Mouse (Mus musculus): ENCODE measurements around the gene St6gal1. TPM values are rescaled to one million over a fixed set of nuclear protein-coding genes. Genes with fewer than 3 reads are reported as not detected.

Gene St6gal1
- total RNA-seq, 2 experiments from 2014 or later = 13.9 to 16.4 TPM

DNA sequence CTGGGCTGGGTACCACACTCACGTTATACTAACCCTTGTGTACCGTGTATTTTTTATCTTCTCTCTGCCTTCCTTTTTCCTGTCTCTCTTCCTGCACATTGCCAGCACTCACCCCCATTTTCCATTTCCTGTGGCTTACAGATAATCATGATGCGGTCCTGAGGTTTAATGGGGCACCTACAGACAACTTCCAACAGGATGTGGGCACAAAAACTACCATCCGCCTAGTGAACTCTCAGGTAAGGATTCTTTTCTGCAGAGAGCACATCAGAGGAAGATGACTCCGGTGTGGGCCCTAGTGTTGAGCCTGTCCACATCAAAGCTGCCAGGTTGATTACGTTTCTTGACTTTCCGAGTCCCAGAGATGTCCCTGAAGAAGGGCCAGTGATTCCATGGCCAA, 103.7 kb downstream of the St6gal1 start:
- DNase-seq (ENCODE audit: low spot score in 2 of 2) = no peak

DNA sequence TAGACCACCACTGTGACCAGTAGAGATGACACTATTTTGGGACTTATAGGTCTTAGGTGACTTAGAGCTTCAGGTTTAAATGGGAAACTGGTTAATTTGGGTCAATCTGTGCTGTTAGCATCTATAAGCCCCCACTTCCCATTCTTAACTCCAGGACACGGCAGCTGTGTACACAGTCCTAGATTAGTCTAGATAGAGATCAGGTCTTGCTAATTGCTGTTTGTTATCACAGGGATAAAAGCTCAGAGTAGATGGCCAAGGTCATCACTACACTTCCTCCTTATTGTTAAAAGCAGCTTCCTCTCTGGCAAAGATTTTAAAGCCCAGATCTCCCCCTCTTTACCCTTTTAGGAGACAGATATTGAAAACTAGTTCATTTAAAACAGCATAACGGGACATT, 107.6 kb downstream of the St6gal1 start:
- no peak for DNase-seq (ENCODE audit: low spot score in 2 of 2)

DNA sequence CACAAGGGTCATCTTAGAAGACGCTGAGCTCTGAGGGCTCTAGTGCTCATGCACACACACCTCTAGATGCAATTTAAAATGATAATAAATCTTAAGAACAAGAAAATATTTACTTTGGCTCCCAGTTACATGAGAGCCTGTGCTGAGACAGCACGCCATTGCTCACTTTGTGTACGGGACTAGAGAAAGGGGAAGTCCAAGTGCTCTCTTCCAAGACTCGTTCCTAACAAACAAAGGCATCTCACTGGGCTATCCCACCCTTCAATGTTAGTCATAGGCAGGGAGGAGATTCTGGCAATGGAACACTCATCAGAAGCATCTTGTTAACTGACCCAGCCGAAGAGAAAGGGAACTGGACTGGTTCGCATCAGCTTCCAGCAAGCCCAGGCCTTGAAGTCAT, 108.1 kb downstream of the St6gal1 start:
- DNase-seq (ENCODE audit: low spot score in 2 of 2) = no peak

DNA sequence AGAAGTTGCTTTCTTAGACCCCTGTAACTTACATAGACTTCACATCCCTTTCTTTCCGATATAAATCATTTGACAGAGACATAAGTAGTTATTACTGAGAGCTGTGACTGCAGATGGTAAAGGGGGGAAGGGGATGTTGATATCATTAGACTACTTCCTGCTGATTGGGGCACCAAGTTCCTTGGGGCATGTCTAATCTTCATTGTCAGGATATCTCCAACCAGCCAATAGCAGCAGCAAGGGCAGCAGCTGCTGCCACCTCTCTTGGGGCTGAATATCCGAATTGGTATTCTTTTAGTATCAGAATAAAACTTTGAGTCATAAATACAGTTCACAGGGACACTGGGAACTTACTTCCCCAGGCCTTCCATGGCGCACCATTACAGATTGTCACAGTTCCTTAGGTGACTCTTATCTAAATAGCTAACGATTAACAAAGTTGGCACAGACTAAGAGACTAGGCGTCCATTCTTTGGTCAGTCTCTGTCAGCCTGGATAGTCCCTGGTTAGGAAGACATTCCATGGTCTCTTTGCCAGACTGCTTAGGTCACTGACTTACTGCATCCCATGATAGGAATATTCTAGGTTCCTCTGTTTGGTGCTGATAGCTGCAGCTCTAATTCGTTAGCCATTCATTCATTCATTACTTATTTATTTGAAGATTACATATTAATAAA, 109.5 kb downstream of the St6gal1 start:
- DNase-seq (ENCODE audit: low spot score in 2 of 2) = no peak

DNA sequence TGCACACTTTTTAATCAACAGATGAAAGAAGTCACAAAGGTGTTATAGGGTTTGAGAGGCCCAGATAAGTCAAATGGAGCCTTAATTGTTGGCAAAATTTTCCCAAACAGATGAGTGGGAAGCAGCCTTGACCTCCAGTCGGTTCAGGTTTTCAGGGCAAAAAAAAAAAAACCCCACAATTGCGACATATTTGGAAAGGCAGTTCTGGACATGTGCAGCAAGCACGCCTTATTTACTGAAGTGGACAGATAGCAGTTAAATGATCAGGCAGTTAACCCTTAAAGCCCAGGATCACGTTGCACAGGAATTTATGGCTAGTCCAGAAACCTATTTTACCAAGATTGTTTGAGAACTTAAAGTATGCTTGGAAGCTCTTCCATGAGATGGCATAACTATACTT, 112.8 kb downstream of the St6gal1 start:
- no peak for DNase-seq (ENCODE audit: low spot score in 2 of 2)

DNA sequence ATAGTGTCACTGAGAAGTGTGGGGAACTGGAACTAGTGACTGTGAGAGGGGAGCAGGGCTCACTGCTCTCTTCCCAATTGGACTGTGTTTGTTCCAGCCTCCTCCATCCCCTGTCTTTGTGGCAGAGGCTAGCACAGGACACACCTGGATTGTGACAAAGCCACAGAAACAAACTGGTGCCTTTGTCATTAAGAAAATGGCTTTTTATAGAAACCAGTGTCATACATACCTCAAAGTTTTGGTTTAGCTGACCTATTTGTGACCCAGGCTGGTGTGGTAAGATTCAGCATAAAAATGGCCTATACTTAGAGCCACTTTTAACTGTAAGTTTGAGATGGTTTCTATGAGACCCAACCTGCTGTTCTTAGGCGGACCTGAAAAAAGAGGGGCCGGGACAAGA, 116.7 kb downstream of the St6gal1 start:
- no peak for DNase-seq (ENCODE audit: low spot score in 2 of 2)

DNA sequence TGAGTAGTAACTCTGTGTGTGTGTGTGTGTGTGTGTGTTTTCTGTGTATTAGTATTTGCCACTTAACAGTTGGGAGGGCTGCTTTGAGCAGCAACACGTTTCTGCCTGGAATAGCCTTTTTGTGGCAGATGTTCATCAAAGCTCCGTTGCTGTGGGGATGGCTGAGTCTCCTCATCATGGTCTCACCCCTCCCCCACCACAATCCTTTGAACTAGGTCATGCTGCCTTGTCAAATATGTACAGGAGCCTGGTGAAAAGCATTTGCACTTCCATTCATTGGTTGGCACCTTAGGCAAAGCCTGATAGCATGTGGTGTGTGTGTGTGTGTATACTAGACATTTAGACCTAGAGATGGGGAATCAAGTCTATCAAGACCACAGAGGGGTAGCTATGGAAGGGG, 126.3 kb downstream of the St6gal1 start:
- no peak for DNase-seq (ENCODE audit: low spot score in 2 of 2)

DNA sequence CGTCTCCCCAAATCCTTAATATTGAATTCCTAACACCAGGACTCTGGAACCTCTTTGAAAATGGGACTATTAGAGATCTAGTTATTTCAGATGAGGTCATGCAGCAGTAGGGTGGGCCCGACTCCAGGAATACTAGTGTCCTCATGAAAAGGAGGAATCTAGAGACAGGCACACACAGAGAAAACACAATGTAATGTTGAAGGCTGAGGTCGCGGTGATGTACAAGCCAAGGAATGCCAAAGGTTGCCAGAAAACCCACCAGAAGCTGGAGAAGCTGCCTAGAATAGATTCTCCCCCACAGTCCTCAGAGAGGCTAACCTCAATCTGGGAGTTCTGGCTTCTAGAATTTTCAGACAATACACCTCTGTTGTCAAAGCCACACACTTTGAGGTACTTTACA, 136.5 kb downstream of the St6gal1 start:
- DNase-seq (ENCODE audit: low spot score in 2 of 2) = peak; percentile 23 to 33

DNA sequence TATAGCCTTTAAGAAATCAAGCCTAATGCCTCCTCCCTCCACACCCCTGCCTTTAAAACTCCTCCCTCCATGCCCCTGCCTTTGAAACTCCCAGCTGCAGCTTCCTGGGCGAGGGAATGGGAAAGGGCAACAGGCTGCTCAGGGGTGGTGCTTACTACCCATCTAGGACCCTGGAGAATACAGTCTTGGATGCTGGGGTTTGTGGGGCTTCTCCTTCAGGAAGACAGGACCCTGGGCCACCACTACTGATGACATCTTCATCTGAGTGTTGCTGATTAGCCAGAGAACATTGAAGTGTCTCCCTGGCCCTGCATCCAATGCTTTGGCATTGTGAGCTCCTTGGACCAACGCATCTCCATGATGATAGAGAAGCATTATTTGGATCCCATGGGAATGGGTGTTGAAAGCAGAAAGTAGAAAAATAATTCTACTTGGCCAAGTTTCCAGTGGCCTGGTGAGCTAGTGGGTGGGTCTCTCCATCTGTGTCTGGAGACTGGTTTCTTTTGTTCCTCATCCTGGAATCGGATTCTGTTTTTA, 137.0 kb downstream of the St6gal1 start:
- DNase-seq (ENCODE audit: low spot score in 2 of 2) = no peak

DNA sequence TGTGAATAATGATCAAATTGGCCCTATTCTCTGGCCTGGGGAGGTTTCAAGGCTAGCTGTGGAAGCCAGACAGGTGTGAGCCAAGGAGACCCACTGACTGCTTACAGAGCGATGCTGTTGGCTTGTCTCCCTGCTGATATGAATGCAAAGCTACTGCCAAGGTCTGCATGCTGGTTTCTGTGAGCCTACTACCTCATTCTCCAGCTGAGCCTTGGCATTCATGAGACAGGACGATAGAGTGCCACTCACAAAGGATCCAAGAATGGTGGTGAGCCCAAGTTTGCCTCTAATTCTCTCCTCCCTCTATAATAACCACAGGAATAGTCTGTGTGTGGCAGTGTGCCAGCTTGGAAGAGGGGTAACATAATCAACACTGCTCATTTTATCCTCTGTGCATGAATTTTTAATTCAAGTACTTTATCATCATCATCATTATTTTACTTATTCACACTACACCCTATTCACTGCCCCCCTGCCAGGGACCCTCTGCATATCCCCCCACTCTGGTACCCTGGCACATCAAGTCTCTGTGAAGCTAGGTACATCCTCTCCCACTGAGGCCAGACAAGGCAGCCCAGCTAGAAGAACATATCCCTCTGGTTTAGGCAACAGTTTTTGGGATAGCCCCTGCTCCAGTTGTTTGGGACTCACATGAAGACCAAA, 139.9 kb downstream of the St6gal1 start:
- DNase-seq (ENCODE audit: low spot score in 2 of 2) = no peak

DNA sequence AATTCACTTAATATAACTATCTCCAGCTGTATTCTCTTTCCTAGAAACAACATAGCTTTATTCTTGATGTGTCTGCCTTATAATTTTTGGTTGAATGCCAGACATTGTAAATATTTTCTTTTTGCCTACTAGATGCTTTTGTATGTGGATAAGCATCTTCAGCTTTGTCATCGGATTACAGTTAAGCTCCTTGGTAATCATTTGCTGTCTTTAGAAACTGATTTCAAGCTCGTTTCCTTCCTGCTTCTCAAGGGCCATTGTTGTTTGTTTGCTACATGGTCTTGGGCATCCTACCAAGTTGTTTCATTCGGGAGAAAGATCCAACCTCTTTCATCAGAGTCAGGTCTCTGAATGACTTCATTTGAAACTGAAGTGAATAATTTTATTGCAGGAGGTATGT, 144.6 kb downstream of the St6gal1 start:
- DNase-seq (ENCODE audit: low spot score in 2 of 2) = no peak

DNA sequence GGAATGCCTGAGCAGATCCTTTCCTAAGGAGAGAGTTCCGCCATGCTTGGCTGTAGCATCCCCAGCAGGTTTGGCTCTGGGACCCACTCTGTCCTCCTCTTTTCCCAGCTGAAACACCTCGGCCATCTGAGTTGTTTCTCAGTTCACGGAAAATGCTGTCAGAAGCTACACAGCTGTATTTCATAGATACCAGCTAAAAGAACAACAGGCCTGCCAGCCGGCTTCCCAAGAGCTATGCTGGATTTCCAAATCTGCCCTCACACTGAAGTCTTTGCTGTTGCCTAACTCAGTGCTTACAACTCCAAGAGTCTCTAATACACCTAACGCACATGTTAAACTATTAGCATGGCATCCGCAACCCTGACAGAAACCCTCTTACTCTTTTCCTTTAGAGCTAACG, 146.2 kb downstream of the St6gal1 start:
- no peak for DNase-seq (ENCODE audit: low spot score in 2 of 2)

DNA sequence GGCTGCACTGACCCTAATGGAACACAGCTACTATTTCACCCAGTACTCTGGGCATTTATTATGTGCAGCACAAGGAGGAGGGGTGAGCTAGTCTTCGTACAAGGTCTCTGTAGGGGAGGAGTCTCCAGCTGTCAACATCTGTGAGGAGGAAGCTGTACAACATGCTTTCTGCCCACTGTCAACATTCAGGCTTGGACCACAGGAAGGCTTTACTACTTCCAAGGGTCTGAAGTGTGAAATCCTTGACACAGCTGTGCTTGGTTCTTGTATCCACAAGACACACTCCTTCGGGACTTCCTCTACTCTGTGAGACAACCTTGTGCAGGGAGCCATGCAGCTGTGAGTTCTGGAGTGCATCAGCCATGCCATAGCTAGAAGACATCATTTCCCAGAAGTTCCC, 147.8 kb downstream of the St6gal1 start:
- no peak for DNase-seq (ENCODE audit: low spot score in 2 of 2)

DNA sequence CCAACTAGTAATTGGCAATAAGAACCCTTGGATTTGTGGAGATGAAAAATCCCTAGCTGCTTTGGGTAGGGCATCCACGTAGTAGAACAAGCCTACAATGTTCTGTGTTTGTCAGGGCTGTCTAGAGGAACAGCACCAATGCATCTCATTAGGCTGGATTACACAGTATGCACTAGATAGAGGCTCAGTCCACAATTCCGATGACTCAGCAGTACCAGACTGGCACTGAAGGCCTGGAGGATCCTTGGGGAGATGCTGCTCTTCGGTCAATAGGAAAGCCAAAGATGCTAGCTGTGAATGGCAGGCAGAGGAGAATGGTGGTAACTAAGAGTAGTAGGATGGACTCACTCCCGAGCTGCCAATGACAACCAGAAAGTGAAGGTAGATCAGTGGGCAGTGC, 149.5 kb downstream of the St6gal1 start:
- no peak for DNase-seq (ENCODE audit: low spot score in 2 of 2)

DNA sequence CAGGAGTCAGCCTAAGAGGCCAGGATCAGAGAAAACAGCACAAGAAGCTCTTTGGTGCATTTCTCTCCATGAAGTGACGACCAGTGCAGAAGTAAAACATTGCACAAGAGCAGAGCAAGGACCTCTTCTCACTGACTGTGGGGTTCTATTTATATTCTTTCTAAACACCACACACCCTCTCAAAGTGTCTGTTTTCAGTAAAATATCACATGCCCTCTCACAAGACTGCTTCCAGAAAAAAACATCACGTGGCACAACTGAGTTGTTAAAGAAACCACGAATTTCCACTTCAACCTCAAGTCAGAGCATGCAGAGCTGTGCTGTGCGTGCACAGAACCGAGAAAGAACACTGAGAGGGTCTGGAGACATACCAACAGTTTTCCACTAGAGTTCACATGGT, 150.4 kb downstream of the St6gal1 start:
- no peak for DNase-seq (ENCODE audit: low spot score in 2 of 2)

DNA sequence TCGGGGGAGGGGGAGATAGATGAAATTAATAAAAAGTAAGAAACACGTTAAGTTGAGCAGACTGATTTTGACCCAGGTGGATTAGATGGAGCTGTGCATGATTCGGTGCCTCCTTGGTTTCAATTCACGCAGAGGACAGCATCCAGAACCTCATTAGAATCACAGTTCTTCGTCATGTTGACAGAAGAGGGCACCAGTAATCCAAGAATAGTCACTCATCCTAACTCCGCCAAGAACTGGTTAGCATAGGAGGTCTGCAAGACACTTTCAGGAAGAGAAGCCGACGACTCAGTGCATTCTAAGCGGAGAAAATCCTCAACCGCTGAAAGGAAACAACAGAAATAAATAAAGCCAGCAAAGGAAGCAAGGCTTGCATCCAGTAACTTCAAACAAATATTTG, 151.6 kb downstream of the St6gal1 start:
- no peak for DNase-seq (ENCODE audit: low spot score in 2 of 2)

DNA sequence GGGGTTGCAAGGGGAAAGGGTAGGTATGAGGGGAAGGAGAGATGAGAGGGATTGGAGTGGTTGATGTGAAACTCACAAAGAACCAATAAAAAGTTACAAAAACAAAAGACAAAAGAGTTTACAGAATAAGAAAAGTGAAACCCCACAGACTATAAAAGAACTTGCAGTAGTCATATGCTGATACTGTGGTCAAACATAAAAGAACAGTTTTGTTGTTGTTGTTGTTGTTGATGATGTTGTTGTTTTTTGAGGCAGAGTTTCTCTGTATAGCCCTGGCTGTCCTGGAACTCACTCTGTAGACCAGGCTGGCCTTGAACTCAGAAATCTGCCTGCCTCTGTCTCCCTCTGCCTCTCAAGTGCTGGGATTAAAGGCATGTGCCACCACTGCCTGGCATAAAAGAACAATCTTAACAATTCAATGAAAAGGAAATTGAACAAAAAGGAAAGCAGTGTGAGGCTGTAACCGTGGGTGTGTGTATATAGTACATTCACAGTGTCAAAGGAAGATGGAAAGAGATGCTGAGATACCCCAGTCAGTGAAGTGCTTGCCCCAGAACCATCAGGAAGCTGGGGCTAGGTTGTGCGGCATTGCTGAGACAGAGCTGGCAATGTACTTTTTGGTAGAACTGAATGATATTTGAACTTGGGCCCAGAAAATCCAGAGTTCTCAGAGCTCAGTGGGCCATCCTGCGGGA, 155.1 kb downstream of the St6gal1 start:
- DNase-seq (ENCODE audit: low spot score in 2 of 2) = no peak

DNA sequence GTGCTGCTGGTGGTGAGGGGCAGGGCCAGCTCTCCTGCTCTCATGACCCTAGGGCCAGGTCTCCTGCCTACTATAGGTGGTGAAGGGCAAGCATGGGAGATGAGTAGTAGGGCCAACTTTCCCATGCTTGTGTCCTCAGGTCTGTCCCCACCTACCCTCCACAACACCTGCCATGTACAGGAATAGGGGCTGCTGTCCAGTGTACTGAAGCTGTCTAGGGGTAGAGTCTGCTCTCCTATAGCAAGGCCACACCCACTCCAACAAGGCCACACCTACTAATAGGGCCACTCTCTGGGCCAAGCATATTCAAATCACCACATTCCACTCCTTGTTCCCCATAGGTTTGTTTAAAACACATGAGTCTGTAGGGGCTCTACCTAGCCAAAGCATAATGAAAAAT, 159.8 kb downstream of the St6gal1 start:
- no peak for DNase-seq (ENCODE audit: low spot score in 2 of 2)

DNA sequence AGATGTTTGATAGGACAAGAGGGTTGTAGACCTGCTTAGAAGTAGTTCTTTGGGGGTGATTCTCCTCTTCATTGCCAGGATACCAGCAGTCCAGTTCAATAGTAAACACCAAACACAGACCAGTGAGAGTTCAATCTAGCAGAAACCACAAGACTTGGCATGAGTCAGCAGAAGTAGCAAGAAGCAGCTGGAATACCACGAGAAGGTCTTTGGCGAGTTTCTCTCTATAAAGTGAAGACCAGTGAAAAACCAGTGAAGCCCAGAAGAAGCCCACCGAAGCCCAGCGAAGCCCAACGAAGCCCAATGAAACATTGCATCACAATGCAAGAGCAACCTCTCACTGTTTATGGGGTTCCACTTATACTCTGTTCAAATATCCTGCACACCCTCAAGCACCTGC, 173.4 kb downstream of the St6gal1 start:
- no peak for DNase-seq (ENCODE audit: low spot score in 2 of 2)

DNA sequence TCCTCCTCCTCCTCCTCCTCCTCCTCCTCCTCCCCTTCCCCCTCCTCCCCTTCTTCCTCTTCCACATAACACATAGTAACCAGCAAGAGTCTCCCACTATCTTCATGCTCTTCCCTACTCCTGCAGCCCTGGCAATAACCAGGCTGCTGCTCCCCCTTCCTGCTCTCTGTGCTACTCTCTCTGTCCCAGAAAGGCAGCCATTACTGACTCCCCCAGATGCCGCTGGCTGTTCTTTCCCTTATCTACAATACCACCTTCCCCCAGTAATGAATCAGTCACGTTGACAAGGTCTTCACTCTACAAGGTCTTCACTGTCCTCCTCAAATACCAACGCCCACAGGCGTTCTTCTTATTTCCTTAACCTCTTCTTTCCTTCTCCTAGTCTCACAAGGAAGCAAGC, 176.9 kb downstream of the St6gal1 start:
- no peak for DNase-seq (ENCODE audit: low spot score in 2 of 2)

DNA sequence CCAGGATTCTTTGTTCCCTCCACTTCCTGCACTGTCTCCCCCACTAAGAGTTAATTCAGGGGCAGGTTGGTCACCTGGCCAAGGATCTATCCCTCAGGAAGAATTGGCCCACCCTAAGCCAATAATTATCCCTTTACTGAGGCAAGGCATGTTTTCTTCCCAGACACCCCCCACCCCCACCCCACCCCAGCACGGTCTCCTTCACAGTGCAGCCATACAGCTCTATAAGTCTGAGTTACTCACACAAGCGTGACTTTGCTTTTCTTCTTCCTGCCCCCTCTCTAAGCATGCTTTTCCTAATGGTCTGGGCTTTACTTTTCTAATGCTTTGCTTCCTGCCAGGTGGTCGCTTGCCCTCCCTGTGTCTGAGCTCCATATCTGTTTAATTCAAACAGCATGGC, 177.4 kb downstream of the St6gal1 start:
- no peak for DNase-seq (ENCODE audit: low spot score in 2 of 2)

DNA sequence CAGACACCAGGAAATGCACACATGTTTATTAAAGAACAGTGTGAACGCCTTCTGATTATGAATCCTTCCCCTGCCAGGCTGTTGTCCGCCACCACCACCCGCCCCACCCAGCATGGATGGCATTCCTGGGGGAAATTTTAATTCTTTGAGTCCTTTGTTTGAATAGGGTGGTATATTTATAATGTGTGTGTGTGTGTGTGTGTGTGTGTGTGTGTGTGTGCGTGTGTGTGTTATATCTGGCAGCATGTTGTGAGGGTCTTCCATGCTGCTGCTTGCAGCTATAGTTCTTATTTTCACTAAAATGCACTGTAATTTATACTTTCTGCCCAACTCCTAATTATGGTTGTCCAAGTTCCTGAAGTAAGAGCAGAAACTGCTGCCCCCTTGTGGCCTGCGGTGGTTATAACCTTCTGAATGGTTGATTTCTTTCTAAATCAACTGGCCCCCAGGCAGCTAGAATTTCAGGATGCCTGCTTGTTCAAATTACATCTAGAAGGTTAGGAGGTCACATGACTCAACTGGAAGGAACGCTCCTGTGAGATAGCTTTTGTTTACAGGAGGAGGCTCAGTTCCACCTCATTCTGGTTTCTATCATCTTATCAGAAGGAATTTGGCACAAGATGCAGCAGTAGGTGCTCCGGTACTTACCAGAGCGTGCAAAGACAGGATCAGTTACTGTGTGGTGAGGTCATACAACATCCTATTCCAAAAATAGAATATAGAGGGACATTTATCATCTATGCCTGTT, 178.6 kb downstream of the St6gal1 start:
- DNase-seq (ENCODE audit: low spot score in 2 of 2) = peak; percentile 68 to 79
